Mouse (Mus musculus) urinary bladder, postnatal 10 days (tissue): ENCODE data around the gene AL732309.1.

ENCODE experiments used
- DNase-seq: peaks from one replicate; pipeline ENCODE4 v3.0.0; 2022; ENCODE audit warnings: low spot score

Gene AL732309.1

GRCm38 (mm10) chr2:25213266-25213865, 33.3 kb downstream of the AL732309.1 start:
- DNase-seq, result no peak

GRCm38 (mm10) chr2:25211121-25211670, 35.5 kb downstream of the AL732309.1 start, which contains the start of gene Nelfb:
TSS of gene Nelfb (minus strand) at chr2:25211489.
- DNase-seq, result peak; percentile 57

GRCm38 (mm10) chr2:25210686-25211085, 36.0 kb downstream of the AL732309.1 start:
- DNase-seq, result no peak

- no peak for DNase-seq
Measured at GRCm38 (mm10) chr2:25207593-25207992, 39.1 kb downstream of the AL732309.1 start.

GRCm38 (mm10) chr2:25203631-25204214, 42.9 kb downstream of the AL732309.1 start:
- no peak for DNase-seq

- DNase-seq, result no peak
Measured at GRCm38 (mm10) chr2:25200631-25201030, 46.0 kb downstream of the AL732309.1 start.

GRCm38 (mm10) chr2:25197946-25198345, 48.7 kb downstream of the AL732309.1 start:
- DNase-seq, result no peak

GRCm38 (mm10) chr2:25197191-25197590, 49.5 kb downstream of the AL732309.1 start:
- DNase-seq, result no peak

GRCm38 (mm10) chr2:25196172-25196954, 50.3 kb downstream of the AL732309.1 start, which contains the start of gene Tor4a:
TSS of gene Tor4a (minus strand) at chr2:25196886.
- no peak for DNase-seq

- DNase-seq, result no peak
Measured at GRCm38 (mm10) chr2:25195211-25196156, 51.2 kb downstream of the AL732309.1 start.
